Mouse (Mus musculus) kidney, adult 11 months (tissue): ENCODE measurements around the gene Syf2.
"Not testable (repeated sequence)": the region's sequence is repeated elsewhere in the genome, so short reads cannot be mapped to it uniquely, and the experiment has no call there.

Experiments used
- DNase-seq: peaks from one replicate; pipeline ENCODE4 v3.0.0; 2022

Gene Syf2

DNA sequence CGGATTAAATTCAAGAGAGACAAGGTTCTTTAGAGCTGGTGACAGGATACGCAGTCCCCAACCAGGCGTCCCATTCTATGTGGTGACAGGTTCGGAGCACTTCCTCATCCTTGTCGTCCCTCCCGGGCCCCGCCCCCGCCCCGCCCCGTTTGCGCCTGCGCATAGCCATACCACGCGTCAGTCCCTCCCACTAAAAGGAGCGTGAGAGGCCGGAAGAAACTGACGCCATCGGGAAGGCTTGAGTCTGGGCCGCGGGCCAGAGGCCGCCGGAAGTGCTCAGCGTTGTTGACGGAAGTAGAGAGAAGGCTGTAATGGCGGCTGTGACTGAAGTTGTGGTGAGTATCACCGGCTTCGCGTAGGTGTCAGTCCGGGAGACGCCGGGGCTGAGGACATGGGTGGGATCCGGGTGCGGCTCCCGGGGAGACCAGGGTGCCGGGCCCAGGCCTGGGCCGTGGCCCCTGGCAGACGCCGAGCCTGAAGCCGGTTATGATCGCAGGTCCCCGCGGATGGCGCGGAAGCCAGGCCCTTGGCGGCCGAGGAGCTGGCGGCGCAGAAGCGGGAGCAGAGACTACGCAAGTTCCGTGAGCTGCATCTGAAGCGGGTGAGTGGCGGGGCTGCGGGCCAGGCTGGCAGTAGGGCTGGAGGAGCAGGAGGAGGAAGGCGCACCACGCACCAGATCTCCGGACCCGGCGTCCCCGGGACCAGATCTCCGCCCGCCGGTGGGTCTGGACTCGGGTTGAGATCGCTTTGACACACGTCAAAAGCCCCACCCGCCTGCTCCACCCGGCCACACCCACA, at the start of gene Syf2:
TSS of gene Syf2 (plus strand) at position 215 of the 798 bp plus-strand sequence.
- DNase-seq, result peak; percentile 94

DNA sequence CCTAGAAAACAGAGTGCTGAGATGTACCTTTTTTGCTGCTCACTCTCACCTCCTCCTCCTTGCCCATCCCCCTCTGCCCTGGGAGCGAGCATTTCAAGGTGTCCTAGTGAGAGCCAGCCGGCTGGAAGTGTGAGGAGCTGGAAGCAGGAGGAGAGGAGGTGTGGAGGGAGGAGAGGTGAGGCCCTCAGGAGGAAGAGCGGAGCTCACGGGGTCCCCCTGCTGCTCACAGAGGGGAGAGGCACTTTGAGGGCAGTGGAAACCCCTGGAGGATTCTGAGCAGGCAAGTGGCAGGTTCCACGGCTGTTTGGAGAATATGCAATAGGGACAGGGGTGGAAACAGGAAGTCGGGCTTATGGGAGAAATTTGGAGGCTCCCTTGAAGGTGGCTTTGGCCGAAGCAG, 47.4 kb upstream of the Syf2 start:
- peak; percentile 25 for DNase-seq

DNA sequence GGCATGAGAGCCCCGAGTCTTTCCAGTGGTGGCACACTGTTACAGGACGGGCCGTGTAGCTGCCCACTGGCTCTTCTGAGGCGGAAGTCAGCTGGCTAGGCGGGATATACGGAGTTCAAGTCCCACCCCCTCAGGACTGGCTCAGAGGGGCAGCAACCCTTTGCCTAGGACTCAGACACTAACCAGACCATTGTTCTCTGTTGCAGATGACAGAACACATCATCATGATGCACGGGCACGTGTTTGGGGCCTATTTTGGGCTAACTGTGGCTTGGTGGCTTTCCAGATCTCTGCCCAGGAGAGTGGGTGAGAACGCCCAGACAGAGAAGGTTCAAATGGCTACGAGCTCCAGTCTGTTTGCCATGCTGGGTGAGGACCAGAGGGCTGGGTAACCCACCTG, 46.9 kb upstream of the Syf2 start:
- no peak for DNase-seq

GRCm38 (mm10) chr4:134884364-134884763, 46.3 kb upstream of the Syf2 start:
- no peak for DNase-seq

DNA sequence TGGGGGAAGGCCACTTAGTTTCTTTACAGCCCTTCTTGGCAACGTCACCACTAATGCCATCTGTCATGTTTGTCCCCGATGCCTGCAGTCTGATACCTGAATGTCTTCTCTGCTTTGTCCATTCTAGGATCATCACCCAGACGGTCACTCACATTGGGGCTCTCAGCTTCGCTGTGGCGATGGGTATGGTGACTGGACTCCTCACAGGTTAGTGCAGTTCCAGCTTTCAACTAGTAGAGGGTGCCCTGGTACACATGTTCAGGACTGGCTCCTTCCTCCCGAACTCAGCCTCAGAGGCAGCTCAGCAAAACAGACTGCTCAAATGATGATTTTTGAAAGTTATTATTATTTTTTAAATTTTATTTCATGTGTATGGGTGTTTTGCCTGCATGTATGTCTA, 38.6 kb upstream of the Syf2 start:
- peak; percentile 45 for DNase-seq

DNA sequence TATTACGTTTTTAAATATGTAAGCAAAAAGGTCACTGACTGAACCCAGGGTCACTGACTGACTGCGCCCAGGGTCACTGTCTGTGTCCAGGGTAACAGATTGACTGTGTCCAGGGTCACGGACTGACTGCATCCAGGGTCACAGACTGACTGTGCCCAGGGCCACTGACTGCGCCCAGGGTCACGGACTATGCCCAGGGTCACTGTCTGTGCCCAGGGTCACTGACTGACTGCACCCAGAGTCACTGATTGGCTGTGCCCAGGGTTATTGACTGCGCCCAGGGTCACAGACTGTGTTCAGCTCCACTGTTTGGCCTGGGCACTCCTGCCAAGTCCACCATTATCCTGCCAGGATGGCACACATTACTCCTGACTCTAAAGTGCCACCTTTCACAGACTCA, 33.4 kb upstream of the Syf2 start:
- DNase-seq, result no peak

GRCm38 (mm10) chr4:134901126-134901525, 29.6 kb upstream of the Syf2 start:
- no peak for DNase-seq

- no peak for DNase-seq
These were observed 27.7 kb upstream of the Syf2 start for GRCm38 (mm10) chr4:134903046-134903445.

GRCm38 (mm10) chr4:134911406-134911805, 19.3 kb upstream of the Syf2 start:
- DNase-seq, result not testable (repeated sequence)

DNA sequence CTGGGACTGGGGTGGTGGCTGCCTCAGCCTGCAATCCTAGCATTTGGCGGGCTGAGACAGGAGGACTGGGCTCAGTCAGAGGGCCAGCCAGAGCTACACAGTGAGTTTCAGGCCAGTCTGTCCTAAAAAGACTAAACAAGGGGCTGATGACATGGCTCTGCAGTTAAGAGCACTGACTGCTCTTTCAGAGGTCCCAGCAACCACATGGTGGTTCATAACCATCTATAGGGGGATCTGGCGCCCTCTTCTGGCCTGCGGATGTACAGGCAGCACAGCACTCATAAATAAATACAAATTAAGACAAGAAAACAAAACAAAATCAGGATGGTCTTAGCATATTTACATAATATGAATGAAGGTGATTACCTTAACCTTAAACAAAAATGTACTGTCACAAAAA, 17.3 kb upstream of the Syf2 start:
- DNase-seq, result peak; percentile 58

- no peak for DNase-seq
These were observed 16.4 kb upstream of the Syf2 start for GRCm38 (mm10) chr4:134914122-134914863.

- peak; percentile 92 for DNase-seq
These were observed 15.9 kb upstream of the Syf2 start, which contains the start of gene Tmem50a for GRCm38 (mm10) chr4:134914864-134915209. TSS of gene Tmem50a (minus strand) at chr4:134915024.

DNA sequence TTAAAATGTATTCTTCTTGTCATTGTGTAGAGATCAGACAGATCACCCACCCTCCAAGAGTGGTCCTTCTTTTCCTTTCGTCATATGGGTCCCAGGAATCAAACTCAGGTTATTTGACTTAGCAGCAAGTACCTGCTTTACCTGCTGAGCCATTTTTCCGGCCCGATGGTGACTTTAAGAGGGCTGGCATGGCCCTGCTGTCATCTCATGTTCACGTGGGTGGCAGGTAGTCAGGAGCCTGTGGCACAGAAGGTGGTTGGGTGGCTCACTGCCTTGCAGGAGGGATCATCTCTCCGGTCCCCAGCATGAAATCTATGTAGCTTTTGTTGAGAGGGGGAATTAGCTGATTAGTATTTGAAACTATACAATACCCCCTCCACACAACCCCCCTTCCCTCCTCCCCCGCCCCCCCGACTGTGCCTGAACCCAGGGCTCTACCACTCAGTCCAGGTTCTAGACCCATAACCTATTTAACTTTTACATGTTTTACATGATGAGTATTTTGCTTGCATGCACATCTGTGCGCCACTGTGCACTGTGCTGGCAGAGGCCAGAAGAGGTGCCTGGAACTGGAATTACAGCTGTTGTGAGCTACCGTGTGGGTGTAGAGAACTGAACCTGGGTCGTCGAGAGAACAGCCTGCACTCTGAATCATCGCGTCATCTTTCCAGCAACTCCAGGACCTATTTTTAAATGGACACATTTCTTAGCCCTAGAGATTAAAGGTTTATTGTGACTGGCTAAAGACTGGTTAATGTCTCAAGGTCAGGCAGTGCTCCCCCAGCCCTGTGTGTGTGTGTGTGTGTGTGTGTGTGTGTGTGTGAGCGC, 15.3 kb upstream of the Syf2 start:
- DNase-seq, result no peak

DNA sequence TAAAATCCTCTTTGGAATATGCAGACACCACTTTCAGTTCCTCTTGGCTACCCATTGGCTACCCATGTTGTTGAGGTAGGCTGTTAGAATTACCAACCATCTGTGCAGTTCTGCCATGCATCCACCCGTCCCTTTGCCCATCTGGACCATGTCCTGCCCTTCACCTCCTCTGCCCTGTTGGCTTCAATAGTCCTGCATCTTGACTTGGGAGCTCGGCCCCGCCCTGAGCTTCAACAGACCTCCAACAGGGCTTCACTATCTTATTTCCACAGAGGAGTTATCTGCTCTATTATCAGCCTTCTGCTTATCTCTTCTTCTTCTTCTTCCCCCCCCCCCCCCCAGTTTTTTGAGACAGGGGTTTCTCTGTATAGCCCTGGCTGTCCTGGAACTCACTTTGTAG, 13.5 kb upstream of the Syf2 start:
- DNase-seq, result no peak

DNA sequence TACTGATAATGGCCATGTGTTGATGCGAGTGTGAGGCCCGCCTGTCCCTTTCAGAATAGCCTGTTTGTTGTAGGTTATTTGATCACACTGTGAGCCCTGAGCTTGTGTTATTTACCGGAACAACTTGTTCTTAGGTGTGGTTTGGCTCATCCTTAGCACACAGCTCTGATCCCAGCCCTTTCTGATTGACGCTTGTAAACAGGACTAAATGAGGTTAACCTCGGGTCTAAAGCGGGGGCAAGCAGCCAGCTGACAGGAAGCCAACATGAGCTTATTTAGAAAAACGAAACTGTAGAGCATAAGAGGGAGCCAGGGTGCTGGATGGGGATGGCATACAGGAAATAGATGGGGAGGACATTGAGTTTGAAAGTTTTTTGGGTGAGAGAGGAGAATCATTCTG, 12.3 kb upstream of the Syf2 start:
- DNase-seq, result peak; percentile 78

GRCm38 (mm10) chr4:134919733-134920540, 10.8 kb upstream of the Syf2 start:
- no peak for DNase-seq

DNA sequence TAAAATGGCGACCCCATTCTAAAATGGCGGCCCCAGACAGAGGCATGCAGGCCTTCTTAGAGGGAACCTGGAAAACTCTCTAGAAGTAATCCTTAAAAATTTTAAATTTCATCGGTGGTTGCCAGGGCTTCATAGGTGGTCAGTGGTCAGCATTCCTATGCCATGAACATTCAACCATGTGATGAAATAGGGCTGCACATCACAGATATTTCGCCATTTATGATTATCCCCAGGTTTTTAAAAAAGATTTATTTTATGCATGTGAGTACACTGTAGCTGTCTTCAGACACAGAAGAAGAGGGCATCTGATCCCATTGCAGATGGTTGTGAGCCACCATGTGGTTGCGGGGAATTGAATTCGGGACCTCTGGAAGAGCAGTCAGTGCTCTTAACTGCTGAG, 10.1 kb upstream of the Syf2 start:
- DNase-seq, result no peak

DNA sequence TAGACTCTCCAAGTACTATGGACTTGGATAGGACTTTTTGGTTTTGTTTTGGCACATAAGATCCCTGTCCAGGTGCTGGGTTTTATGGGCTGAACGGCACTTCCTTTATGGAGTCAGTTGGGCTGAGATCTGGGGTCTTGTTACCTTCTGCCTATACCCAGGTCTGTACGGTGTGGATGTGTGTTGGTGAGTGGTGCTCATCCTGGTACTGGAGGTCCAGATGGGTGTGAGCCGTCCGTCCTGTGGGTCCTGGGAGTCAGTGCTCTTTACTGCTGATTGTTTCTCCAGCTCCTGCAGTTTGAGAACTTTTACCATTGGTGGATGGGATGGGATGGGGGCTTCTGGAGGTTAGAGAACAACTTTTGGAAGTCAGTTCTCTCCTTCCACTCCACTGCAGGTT, 9.0 kb upstream of the Syf2 start:
- no peak for DNase-seq

DNA sequence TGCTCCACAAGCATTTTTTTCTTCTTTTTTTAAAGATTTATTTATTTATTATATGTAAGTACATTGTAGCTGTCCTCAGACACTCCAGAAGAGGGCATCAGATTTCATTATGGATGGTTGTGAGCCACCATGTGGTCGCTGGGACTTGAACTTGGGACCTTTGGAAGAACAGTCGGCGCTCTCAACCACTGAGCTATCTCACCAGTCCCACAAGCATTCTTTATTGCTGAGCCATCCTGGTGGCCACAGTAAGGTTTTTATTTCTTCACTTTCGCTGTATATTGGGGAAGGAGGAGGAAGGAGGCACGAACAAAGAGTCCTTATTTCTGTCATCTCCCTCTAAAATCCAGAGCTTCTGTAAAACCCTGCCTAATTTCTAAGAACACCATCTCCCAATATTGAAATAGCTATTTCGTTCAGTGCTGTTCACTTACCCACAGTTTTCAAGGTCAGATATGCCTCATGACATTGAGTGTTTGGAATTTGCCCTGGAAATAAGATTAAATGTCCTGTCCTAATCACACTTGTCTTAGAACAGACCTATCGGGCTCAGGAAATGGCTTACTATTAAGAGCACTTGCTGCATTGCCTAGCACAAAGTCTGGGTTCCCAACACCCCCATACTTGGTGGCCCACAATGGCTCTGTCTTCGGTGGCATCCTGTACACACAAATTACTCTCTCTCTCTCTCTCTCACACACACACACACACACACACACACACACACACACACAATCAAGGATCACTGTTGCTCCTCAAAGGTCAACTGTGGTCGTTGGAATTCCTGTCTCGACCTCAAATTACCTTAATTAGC, 8.4 kb upstream of the Syf2 start:
- DNase-seq, result peak; percentile 38

DNA sequence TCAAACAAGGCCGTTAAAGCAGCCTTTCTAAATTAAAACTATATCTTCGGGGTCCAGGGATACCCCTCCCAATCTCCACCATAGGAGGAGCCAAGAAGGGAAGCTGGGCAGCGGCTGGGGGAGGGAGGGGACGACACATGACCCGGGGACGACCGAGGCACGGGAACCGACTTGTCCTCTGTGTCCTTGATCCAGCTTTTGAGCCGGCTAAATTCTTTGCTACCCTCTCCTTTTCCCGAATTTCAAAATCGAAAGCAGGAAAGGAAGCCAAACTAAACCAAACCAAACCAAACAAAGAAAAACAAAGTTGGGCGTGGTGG, 7.8 kb upstream of the Syf2 start:
- DNase-seq, result peak; percentile 76

- DNase-seq, result peak; percentile 97
These were observed 7.3 kb upstream of the Syf2 start, which contains the start of gene Rsrp1 for GRCm38 (mm10) chr4:134923258-134924018. TSS of gene Rsrp1 (plus strand) at chr4:134923592.
